Mouse (Mus musculus) liver, adult 2 months (tissue): Measurements from ENCODE around the gene Chst3. TPM values are rescaled to one million over a fixed set of nuclear protein-coding genes. Genes with fewer than 3 reads are reported as not detected.

ENCODE experiments used
- DNase-seq: peaks from one replicate; pipeline ENCODE4 v3.0.0-alpha.2; 2011; ENCODE audit warnings: low read depth, low spot score; ENCODE audit errors: extremely low read depth
- H3K27ac ChIP-seq: fragments of 200-500 bp; replicated peaks from 2 replicates; pipeline ENCODE4 v1.5.1; 2012; ENCODE audit warnings: low read depth, mild to moderate bottlenecking, control low read depth, inconsistent platforms, low read length; ENCODE audit not compliant: insufficient read depth
- H3K27me3 ChIP-seq: fragments of 200-500 bp; 2 replicates; pipeline ENCODE4 v1.6.1; 2012; ENCODE audit warnings: mild to moderate bottlenecking, moderate library complexity, low read length, inconsistent platforms; ENCODE audit not compliant: control insufficient read depth, insufficient read depth
- H3K36me3 ChIP-seq: fragments of 200-500 bp; 2 replicates; pipeline ENCODE4 v1.6.1; 2012; ENCODE audit warnings: low read length, inconsistent platforms; ENCODE audit not compliant: control insufficient read depth, insufficient read depth
- H3K4me1 ChIP-seq: fragments of 200-500 bp; 2 replicates; pipeline ENCODE4 v1.6.1; 2011; ENCODE audit warnings: low read length; ENCODE audit not compliant: control insufficient read depth, insufficient read depth
- H3K4me3 ChIP-seq: fragments of 200-500 bp; 2 replicates; pipeline ENCODE4 v1.5.1; 2011; ENCODE audit warnings: low read depth, mild to moderate bottlenecking, control low read depth, low read length, moderate library complexity; ENCODE audit not compliant: insufficient read depth
- H3K79me2 ChIP-seq: fragments of 200-500 bp; 2 replicates; pipeline ENCODE4 v1.6.1; 2012; ENCODE audit warnings: inconsistent platforms, mild to moderate bottlenecking, low read length, moderate library complexity; ENCODE audit not compliant: control insufficient read depth, insufficient read depth
- H3K9ac ChIP-seq: fragments of 200-500 bp; 2 replicates; pipeline ENCODE4 v1.6.1; 2012; ENCODE audit warnings: low read depth, mild to moderate bottlenecking, control low read depth, inconsistent platforms, low read length
- CTCF ChIP-seq: fragments of 200-500 bp; IDR thresholded peaks from 2 replicates; pipeline ENCODE4 v1.5.1; 2011; ENCODE audit warnings: low read depth, low read length, control low read depth
- POLR2A ChIP-seq: fragments of 200-500 bp; IDR thresholded peaks from 2 replicates; pipeline ENCODE4 v1.6.1; 2011; ENCODE audit warnings: low read length, control low read depth; ENCODE audit not compliant: insufficient read depth; ENCODE audit errors: extremely low read depth
- WGBS: fragments of 180-500 bp; shearing (Covaris S2); methylation state at CpG from one replicate; pipeline ENCODE4 v1.1.7; 2018; 5-methylcytosine and 5-hydroxymethylcytosine counted together
- polyA plus RNA-seq: library from polyadenylated mRNA; depleted of rRNA; stranded (reverse); fragments of >200 nt; gene quantifications from 2 replicates; pipeline ENCODE4 v1.2.3, GENCODE M21; 2012; rRNA removed
- total RNA-seq: library from RNA; depleted of rRNA; stranded (reverse); fragments of >200 nt; gene quantifications from 2 replicates; pipeline ENCODE4 v1.2.3, GENCODE M21; 2014; rRNA removed

Chst3 gene
- total RNA-seq (0.09 and 0.13 TPM in 2 replicates), polyA plus RNA-seq (0.20 and 0.43 TPM in 2 replicates)

DNA sequence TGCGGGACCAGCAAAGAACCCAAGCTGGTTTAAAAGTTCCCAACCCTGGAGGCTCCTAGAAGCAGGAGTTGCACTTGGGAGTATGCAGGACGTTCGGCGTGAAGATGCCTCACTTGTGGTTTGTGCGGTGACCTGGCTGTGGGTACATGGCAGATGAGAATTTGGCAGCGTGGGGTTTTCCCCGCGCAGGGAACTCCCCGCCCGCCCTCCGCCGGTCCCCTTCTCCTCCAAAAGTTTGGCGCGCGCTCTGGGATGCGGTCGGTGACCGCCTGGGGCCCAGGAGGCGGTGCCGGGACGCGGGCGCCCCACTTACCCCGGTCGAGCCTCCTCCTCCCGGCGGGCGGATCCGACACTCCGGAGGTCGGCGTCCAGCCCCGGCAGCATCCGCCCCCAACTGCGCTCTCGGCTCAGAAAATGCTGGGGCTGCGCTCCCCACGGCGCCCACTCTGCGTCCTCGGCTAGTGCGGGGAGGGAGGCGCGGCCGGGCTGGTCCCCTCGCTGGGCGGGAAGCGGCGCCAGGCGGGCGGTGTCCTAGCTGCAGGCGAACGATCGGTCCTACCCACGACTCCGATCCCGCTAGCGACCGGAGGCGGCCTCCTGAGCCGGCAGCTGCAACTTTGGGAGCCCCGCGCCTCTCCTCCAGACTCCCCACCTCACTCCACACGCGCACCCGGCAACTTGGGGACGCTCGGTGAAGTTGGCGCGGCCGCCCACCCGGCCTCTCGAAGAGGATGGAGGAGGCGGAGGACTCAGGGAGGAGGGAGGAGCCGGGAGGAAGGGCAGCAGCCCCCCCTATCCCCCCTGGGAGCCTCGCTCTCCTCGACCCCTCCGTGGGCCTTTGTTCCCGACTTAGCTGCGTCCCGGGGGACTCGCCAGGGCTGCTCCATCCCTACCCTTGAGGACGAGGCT is at the start of gene Chst3:
Gene Chst3, minus strand, starts transcription at position 670 of the 909 bp plus-strand sequence.
- H3K4me3 ChIP-seq: peak within 1 kb of the TSS; percentile 56; the same call in 1 of the 2 replicates
- no peaks in the 10 kb centered on the region for H3K4me1 ChIP-seq
- H3K27ac ChIP-seq: no peak within 1 kb of the TSS
- peaks cover 8% of the 10 kb centered on the region; the same call in 1 of the 2 replicates for H3K27me3 ChIP-seq
- peak within 1 kb of the TSS; percentile 40 for H3K9ac ChIP-seq
- no peaks in the 10 kb centered on the region for H3K79me2 ChIP-seq
- 2% methylated on average over 83 of the region's 83 CpGs for WGBS
- TF ChIP-seq CTCF: no peak
- TF ChIP-seq POLR2A: no peak
- DNase-seq: no peak
- no peaks in the 10 kb centered on the region for H3K36me3 ChIP-seq

DNA sequence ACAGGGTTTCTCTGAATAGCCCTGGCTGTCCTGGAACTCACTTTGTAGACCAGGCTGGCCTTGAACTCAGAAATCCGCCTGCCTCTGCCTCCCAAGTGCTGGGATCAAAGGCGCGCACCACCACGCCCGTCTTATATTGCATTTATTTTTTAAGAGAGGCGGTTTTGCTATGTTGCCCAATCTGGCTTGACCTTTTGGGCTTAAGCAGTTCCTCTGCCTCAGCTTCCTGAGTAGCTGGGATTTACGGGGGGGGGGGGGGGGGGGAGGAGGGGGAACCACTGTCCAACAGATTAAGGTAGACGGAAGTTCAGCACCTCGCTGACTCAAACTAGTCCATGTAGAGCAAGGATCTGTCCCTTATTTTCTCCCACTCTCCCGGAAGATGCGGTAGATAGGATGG is 49.7 kb upstream of the Chst3 start:
- H3K9ac ChIP-seq: no peak overlapping the region
- H3K4me1 ChIP-seq: no peaks in the 10 kb centered on the region
- no peaks in the 10 kb centered on the region for H3K27me3 ChIP-seq
- no peak for DNase-seq
- H3K36me3 ChIP-seq: no peaks in the 10 kb centered on the region
- no peaks in the 10 kb centered on the region for H3K79me2 ChIP-seq
- WGBS: 62% methylated on average over 11 of the region's 11 CpGs
- H3K4me3 ChIP-seq: no peak overlapping the region
- TF ChIP-seq CTCF (no peak), POLR2A (no peak)
- no peak overlapping the region; the same call in 1 of the 2 replicates for H3K27ac ChIP-seq

DNA sequence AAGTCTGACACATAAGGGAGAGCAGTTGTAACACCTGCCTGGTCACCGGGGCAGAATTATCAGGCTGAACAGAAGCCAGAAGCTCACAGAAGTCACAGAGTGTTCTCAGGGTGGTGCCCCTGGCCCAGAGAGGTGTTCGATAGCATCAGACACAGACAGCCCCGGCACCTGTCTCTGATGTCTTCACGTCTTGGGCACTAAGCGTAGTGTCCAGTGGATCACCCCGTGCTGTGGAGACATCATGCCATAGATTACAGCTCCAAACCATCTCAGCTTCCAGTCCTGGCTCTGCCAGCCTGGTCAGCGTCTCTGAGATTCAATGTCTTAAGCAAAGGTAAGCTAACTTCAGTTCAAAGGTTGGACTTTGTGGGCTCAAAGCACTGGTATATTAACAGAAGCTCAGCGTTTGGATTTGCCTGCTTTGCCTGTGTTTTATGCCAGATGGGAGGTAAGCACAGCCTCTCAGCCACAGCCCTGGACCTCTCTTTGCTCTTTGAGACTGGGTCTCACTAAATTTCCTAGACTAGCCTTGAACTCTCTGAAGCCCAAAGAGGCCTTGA is 47.9 kb upstream of the Chst3 start:
- no peak overlapping the region for H3K9ac ChIP-seq
- no peaks in the 10 kb centered on the region for H3K4me1 ChIP-seq
- H3K27me3 ChIP-seq: no peaks in the 10 kb centered on the region
- H3K4me3 ChIP-seq: no peak overlapping the region
- 90% methylated on average over 8 of the region's 8 CpGs for WGBS
- no peaks in the 10 kb centered on the region for H3K36me3 ChIP-seq
- H3K27ac ChIP-seq: no peak overlapping the region
- no peak for DNase-seq
- no peaks in the 10 kb centered on the region for H3K79me2 ChIP-seq
- TF ChIP-seq POLR2A (no peak), CTCF (no peak)

DNA sequence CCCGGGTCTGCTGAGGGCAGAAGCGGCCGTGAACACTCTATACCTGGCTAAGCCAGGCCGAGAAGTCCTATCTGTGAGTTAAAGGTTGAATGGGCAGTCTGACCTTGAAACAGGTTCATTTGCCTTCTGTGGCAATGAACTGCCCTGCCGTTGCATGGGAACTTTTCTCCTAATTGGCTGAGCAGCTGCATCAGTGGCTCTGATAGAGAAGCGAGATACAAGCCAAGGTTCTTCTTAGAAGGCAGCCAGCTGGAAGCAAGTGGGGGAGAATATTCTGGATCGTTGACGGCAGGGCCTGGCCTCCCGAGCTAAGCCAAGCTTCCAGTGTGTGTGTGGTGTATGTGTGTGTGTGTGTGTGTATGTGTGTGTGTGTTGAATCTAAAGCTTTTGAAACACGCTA is 46.2 kb upstream of the Chst3 start:
- H3K36me3 ChIP-seq: no peaks in the 10 kb centered on the region
- H3K4me1 ChIP-seq: no peaks in the 10 kb centered on the region
- no peak overlapping the region for H3K27ac ChIP-seq
- no peaks in the 10 kb centered on the region for H3K27me3 ChIP-seq
- peak; percentile 87 for DNase-seq
- H3K79me2 ChIP-seq: no peaks in the 10 kb centered on the region
- 19% methylated on average over 10 of the region's 10 CpGs for WGBS
- TF ChIP-seq POLR2A (no peak), CTCF (no peak)
- no peak overlapping the region for H3K9ac ChIP-seq
- no peak overlapping the region for H3K4me3 ChIP-seq

DNA sequence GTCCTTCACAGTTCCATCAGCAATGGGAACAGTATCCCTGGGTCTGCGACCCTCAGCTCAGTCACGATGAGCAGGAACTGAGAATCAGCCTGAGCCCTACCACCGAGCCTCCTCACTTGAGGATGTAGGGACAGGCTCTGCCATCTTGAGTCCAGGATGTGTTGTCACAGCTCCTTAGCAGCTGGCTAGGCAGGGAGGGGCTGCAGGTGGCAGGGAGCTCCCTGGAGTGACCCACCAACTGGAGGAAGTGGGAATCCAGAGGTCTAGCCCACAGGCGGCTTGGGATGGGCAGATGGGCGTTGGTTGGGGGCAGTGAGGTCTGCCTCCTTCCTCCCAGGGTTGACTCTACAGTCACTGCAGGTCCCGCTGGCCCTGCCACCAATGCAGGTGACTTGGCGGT is 44.3 kb upstream of the Chst3 start:
- no peaks in the 10 kb centered on the region for H3K27me3 ChIP-seq
- H3K27ac ChIP-seq: no peak overlapping the region

DNA sequence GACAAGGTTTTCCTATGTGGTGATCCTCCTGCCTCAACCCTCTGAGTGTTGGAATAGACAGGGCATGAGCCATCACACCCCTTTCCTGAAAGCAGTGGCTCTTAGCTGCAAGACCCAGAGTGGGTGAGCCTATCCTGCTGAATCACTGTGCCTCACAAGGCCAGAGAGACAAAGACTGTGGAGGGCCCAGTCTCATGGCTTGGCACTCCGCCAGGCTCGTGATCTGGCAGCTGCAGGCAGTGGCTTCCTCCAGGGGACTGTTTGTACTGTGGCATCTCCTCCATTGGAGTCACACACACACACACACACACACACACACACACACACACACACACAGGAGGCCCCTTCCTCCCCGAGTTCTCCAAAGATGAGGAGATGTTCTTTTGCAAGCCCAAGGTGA is 43.3 kb upstream of the Chst3 start:
- Histone ChIP-seq H3K27me3 (no peaks in the 10 kb centered on the region), H3K27ac (no peak overlapping the region), H3K79me2 (no peaks in the 10 kb centered on the region), H3K9ac (no peak overlapping the region), H3K36me3 (no peaks in the 10 kb centered on the region), H3K4me3 (no peak overlapping the region), H3K4me1 (no peaks in the 10 kb centered on the region)
- DNase-seq: peak; percentile 55
- TF ChIP-seq CTCF (no peak), POLR2A (no peak)
- 17% methylated on average over 3 of the region's 3 CpGs for WGBS

More for the DNA sequence above, 44.3 kb upstream of the Chst3 start:
- H3K4me3 ChIP-seq: no peak overlapping the region
- WGBS: 97% methylated on average over 7 of the region's 7 CpGs
- H3K4me1 ChIP-seq: no peaks in the 10 kb centered on the region
- H3K36me3 ChIP-seq: no peaks in the 10 kb centered on the region
- DNase-seq: no peak
- no peak overlapping the region for H3K9ac ChIP-seq
- TF ChIP-seq CTCF (no peak), POLR2A (no peak)
- no peaks in the 10 kb centered on the region for H3K79me2 ChIP-seq
